9 mouse cellular contexts compared by ENCODE assay signal in the genomic region with DNA sequence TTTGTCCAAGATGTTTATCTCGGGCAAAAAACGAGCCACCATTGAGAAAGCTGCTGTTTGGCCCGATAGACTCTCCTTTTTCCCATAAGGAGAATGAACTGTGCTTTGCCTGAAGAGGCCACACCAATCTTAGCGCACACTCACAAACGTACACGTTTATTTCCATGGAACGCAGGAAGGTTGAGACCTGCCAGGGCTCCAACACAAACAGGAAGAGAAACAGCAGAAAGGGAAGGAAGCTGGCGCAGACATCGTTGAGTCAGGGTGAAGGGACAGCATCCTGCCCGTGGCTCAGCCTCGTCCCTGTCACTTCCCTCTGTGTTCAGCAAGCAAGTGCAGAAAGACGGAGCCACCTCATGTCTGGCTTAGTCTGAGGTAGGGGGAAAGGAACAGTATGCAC. TPM values are rescaled to one million over a fixed set of nuclear protein-coding genes. Genes with fewer than 3 reads are reported as not detected.
A peak's percentile ranks its signal among the peaks of the same experiment; 100 is the strongest.
DNase-seq lines count a peak whose midpoint lies in the region; ATAC-seq and TF ChIP-seq lines count a peak whose summit lies in the region.
"Had no signal": no experiment of that assay in that cellular context is flagged by ENCODE, and none has a peak within 500 bp of the region (broad histone marks: within the 10 kb centered on the region; RNA-seq: fewer than 3 reads in every experiment).

No protein-coding gene starts in this region.

- H3K27ac ChIP-seq in lung, postnatal 0 days (ENCODE audit: low read length), result peak overlapping the region; percentile 11; the same call in 1 of the 2 replicates
- H3K27ac ChIP-seq in stomach, embryonic 16.5 days (ENCODE audit: low read length), result peak overlapping the region; percentile 15; the same call in 1 of the 2 replicates
- no peak overlapping the region; the same call in 1 of the 2 replicates for H3K27ac ChIP-seq in hindbrain, embryonic 13.5 days
- H3K27ac ChIP-seq: limb, embryonic 15.5 days had no signal

- peak; percentile 86 for ATAC-seq in lung, postnatal 0 days
- ATAC-seq in stomach, embryonic 16.5 days (ENCODE audit: insufficient read depth, low FRiP score), result 0 out of 2 replicates have a peak, but pooled peaks have one; percentile 47
- no peak for ATAC-seq in hindbrain, embryonic 13.5 days (ENCODE audit: low FRiP score)

- no peaks in the 10 kb centered on the region for H3K9me3 ChIP-seq in lung, postnatal 0 days (ENCODE audit: low read length)
- H3K9me3 ChIP-seq in stomach, embryonic 16.5 days (replicated peaks; ENCODE audit: control insufficient read depth, low read length), result no peaks in the 10 kb centered on the region
- H3K9me3 ChIP-seq in hindbrain, embryonic 13.5 days, result no peaks in the 10 kb centered on the region
- H3K9me3 ChIP-seq: limb, embryonic 15.5 days had no signal

- DNase-seq in urinary bladder, postnatal 14 days (ENCODE audit: low spot score), result peak; percentile 11
- no peak for DNase-seq in urinary bladder, postnatal 4 days (ENCODE audit: low spot score in 2 of 2)
- peak; percentile 54 to 81 for DNase-seq in heart, adult 18-20 months
- DNase-seq in kidney, postnatal 25 days, result peak; percentile 56 to 79
- DNase-seq in lung, postnatal 0 days (ENCODE audit: low spot score), result peak; percentile 77
- no peak for DNase-seq in testis, postnatal 10 days (ENCODE audit: low spot score)

- no peak overlapping the region for H3K4me3 ChIP-seq in lung, postnatal 0 days (ENCODE audit: low read depth, low read length)
- no peak overlapping the region for H3K4me3 ChIP-seq in stomach, embryonic 16.5 days (replicated peaks; ENCODE audit: low read length)
- no peak overlapping the region for H3K4me3 ChIP-seq in hindbrain, embryonic 13.5 days
- H3K4me3 ChIP-seq: limb, embryonic 15.5 days had no signal

- no peaks in the 10 kb centered on the region for H3K4me1 ChIP-seq in lung, postnatal 0 days (ENCODE audit: insufficient read depth, low read depth, low read length)
- H3K4me1 ChIP-seq in stomach, embryonic 16.5 days (ENCODE audit: control insufficient read depth, insufficient read depth, low read length), result 0 out of 2 replicates have a peak, but pooled peaks cover 5% of the 10 kb centered on the region
- no peaks in the 10 kb centered on the region for H3K4me1 ChIP-seq in hindbrain, embryonic 13.5 days (replicated peaks)
- H3K4me1 ChIP-seq: limb, embryonic 15.5 days had no signal

- no peak for TF ChIP-seq CTCF in lung, postnatal 0 days (IDR thresholded peaks at IDR 0.05)

- H3K36me3 ChIP-seq in lung, postnatal 0 days (ENCODE audit: insufficient read depth, low read length), result no peaks in the 10 kb centered on the region
- H3K36me3 ChIP-seq in stomach, embryonic 16.5 days (ENCODE audit: control insufficient read depth, insufficient read depth, low read length), result no peaks in the 10 kb centered on the region
- H3K36me3 ChIP-seq in hindbrain, embryonic 13.5 days, result no peaks in the 10 kb centered on the region
- H3K36me3 ChIP-seq: limb, embryonic 15.5 days had no signal

- no peak overlapping the region for H3K9ac ChIP-seq in lung, postnatal 0 days (replicated peaks; ENCODE audit: low read depth)
- no peak overlapping the region for H3K9ac ChIP-seq in stomach, embryonic 16.5 days (ENCODE audit: low read length)
- no peak overlapping the region for H3K9ac ChIP-seq in hindbrain, embryonic 13.5 days
- H3K9ac ChIP-seq: limb, embryonic 15.5 days had no signal

- 0 out of 2 replicates have a peak overlapping the region, but pooled peaks have one; percentile 6 for H3K4me2 ChIP-seq in lung, postnatal 0 days (replicated peaks; ENCODE audit: low read depth, low read length)
- no peak overlapping the region for H3K4me2 ChIP-seq in stomach, embryonic 16.5 days (ENCODE audit: low read depth, low read length)
- no peak overlapping the region for H3K4me2 ChIP-seq in hindbrain, embryonic 13.5 days
- H3K4me2 ChIP-seq: limb, embryonic 15.5 days had no signal

- WGBS in lung, postnatal 0 days, result 28% methylated on average over 12 of the region's 12 CpGs
- 52% methylated on average over 12 of the region's 12 CpGs for WGBS in stomach, embryonic 16.5 days
- WGBS in hindbrain, embryonic 13.5 days, result 82% methylated on average over 12 of the region's 12 CpGs

- H3K27me3 ChIP-seq in lung, postnatal 0 days (replicated peaks; ENCODE audit: insufficient read depth, low read length), result no peaks in the 10 kb centered on the region
- H3K27me3 ChIP-seq in stomach, embryonic 16.5 days (ENCODE audit: control insufficient read depth, insufficient read depth, low read length), result no peaks in the 10 kb centered on the region
- no peaks in the 10 kb centered on the region for H3K27me3 ChIP-seq in hindbrain, embryonic 13.5 days
- H3K27me3 ChIP-seq: limb, embryonic 15.5 days had no signal

- peak; percentile 84 for TF ChIP-seq EP300 in lung, postnatal 0 days (IDR thresholded peaks at IDR 0.05)

RNA-seq across cellular contexts. Expression of gene Ivns1abp, which starts 56.8 kb away (rescaled TPM):
- 100 to 1,000 TPM; 867 to 929 TPM for total RNA-seq in heart, adult 18-20 months (2021)
- polyA plus RNA-seq in lung, postnatal 0 days (2015; fragmentation: Nextera tagmentation; extraction: Ambion mirVana), result 107 and 117 TPM in 2 replicates
- 215 and 222 TPM in 2 replicates for polyA plus RNA-seq in stomach, embryonic 16.5 days (2015; fragmentation: Nextera tagmentation; extraction: Ambion mirVana)
- polyA plus RNA-seq in hindbrain, embryonic 13.5 days (2015; fragmentation: Nextera tagmentation; extraction: Ambion mirVana), result 276 and 277 TPM in 2 replicates

Comparison
In these comparisons a context has a peak if more than half of its experiments do, and no peak if none do; other contexts are left out.
1. DNase-seq: peak in urinary bladder, postnatal 14 days (single experiment), heart, adult 18-20 months (2 of 2), kidney, postnatal 25 days (2 of 2) and lung, postnatal 0 days (single experiment); none in urinary bladder, postnatal 4 days (0 of 2) and testis, postnatal 10 days (single experiment).